Mouse (Mus musculus): ENCODE measurements around the gene Dcst2.

Gene Dcst2

GRCm38 (mm10) chr3:89388901-89389740 is 27.3 kb downstream of the Dcst2 start:
- peak in 1 of 2 experiments; percentile 28 for DNase-seq

DNA sequence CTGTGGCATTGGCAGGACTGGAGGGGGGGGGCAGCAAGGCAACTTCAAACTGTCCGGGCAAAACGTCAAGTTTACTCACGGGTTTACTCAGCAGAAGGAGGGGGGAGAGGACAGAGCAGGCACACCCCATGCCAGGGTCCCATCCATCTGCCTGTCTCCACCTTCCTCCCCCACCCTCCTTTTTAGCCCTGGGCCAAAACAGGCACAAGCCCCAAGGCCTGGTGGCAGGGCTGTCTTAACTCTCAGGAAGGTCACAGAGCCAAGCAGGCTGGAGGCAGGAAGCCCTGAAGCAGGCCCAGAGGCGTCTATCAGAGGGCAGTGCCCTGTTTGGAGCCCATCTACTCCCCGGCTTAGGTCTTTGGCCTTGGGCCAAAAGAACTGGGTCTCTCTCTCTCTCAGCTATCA is 28.3 kb downstream of the Dcst2 start:
- DNase-seq: peak; percentile 29 to 33

- peak; percentile 26 to 34 for DNase-seq
Measured at GRCm38 (mm10) chr3:89390699-89391662, 29.2 kb downstream of the Dcst2 start.

DNA sequence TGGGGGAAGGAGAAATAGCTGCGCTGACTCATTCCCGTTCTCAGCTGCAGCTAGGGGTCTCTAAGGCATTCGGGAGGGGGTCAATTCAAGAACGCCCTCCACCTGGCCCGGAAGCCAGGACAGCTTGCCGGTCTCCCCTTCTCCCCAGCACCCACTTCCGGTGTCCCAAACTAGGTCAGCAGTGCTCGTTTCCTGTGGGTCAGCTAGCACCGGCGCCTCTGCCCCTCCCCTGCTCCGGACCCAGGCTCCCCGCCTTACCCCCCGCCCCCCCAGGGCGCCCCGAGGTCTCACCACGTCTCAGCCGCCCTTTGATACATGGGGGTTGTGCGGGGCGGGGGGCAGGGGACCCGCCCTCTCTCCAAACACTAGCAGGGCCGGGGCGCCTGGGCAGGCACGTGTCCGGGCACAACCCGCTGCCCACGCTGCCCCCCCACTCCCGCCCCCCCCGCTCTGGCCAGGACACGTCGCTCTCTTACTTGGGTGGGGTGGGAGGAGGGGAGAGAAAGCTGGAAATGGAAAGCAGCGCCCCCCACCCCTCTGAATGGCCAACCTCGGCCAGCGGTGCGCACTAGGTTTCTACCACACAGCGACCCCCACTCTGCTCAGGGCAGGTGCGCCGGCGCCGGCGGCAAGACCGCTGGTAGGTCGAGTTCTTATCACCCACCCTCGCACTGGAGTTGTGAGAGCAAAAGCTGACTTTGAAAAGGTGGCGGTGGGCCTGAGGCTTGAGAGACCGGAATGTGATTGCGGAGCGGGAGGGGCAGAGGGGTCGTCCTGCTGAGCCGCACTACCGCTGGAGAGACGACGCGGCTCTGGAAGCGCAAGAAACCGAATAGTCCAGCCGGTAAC is 30.1 kb downstream of the Dcst2 start:
- DNase-seq: peak; percentile 54 to 60

- peak; percentile 34 to 56 for DNase-seq
Measured at GRCm38 (mm10) chr3:89392871-89393311, 31.1 kb downstream of the Dcst2 start.

- peak; percentile 97 to 99 for DNase-seq
Measured at GRCm38 (mm10) chr3:89393605-89394004, 31.8 kb downstream of the Dcst2 start.

DNA sequence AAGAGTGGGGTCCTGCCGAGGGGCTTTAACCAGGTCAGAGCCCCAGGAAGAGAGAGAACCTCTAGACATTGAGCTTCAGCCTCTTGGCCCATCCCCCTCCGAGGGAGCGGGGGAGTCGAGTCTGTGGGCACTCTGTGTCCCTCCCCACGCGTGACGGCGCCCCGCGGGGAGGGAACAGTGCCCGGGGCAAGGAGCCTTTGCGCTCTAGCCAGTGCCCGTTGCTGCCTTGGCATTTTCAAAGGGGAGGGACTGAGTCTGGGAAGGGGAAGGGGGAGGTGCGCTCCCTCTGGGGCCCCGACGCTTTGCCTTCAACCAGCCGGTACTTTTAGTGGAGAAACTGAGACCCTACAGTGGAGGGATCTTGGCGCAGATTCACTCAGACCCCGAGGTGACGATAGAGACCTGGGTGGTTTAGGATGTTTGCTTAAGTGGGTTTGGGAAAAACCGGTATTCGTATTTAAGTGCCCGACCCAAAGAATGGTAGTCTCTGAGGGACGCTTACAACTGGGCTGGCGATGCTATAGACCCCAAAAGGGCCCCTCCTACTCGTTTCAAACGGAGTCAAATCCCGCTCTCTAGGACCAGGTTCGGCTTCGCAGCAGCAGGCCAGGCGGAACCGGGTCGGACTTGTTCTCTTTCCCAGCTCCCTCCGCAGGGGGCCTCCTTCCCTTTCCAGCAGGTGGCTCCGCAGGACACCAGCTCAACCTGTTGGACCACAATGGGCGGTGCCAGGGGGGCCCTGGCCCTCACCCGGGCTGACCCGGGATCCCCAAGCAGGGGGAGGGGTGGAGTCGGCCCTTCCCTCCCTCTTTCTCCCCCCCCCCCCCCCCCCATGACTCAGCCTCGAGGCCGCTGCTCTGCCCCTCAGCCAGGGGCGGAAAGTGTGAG is 32.5 kb downstream of the Dcst2 start, which contains the start of gene Zbtb7b:
TSS of gene Zbtb7b (minus strand) at position 771 of the 888 bp plus-strand sequence.
- peak; percentile 83 to 90 for DNase-seq

DNA sequence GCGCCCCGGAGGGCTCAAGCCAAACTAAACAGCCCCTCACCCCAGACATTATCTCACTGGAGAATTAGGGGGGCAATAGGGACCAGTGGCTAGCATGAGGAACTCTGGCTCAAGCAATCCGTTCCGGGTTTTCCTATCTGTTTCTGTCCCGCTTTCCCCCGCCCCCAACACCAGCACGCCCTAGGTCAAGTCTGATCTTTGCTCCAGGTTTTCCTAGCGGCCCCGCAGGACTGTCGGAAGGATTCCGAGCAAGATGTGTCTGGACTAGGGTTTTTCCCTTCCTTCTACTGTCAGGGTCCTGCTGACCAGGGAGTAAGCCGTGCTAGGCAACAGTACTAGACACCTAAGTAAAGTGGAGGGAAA is 33.1 kb downstream of the Dcst2 start:
- DNase-seq: peak; percentile 88

GRCm38 (mm10) chr3:89395419-89395805 is 33.6 kb downstream of the Dcst2 start:
- DNase-seq: no peak

DNA sequence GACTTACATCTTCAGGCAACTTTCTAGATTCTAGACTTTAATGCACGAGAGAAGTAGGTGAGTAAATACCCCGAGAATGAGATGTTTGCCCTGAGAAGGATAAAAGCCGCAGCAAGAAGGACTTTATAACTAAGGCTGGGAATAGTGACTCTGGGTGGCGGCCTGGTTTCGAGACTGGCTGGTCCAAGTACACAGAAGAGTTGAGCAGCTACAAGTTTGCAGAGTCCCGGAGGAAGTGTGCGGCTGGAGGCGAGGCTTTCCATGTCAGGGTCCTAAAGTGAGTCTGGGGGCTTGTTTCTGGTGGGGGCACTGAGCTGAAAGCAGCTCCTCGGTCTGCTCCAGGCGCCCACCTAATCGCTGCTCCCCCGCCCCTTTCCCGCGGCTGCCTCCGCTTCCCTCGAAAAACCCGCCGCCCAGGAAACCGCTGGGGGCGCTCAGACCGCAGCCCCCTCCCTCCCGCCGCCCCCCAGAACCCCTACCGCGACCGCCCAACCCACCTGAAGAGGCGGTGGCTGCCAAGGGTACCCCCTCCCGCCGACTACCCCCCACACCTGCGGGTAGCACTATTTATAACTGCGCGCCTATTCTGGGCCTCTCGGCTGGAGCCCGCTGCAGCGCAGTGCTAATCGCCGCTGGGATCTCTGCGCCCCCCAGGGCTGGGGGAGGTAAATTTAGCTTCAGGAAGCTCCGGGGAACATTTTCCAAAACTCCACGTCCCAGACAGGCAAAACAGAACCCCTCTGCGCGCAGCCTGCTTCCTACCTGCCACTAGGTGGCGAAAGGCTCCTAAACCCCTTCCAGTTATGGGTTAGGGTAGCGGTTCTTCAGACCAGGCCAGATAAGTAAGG is 34.3 kb downstream of the Dcst2 start:
- DNase-seq: peak; percentile 69 to 70

DNA sequence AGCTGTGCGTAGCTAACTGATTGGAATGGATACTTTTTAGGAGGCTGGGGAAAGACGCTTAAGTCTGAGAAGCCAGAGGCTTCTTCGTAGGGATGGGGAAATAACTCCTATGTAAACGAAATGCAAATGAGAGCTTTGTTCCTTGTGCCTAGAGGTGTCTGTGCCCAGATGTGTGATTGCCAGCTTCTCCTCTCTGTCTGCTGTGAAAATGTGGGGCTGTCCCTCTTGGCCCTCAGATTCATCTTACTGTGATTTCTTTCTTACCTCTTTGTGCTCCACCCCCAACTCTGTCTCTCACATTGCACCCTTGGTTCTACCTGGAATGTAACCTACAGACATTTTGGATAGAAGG is 34.9 kb downstream of the Dcst2 start:
- no peak for DNase-seq

DNA sequence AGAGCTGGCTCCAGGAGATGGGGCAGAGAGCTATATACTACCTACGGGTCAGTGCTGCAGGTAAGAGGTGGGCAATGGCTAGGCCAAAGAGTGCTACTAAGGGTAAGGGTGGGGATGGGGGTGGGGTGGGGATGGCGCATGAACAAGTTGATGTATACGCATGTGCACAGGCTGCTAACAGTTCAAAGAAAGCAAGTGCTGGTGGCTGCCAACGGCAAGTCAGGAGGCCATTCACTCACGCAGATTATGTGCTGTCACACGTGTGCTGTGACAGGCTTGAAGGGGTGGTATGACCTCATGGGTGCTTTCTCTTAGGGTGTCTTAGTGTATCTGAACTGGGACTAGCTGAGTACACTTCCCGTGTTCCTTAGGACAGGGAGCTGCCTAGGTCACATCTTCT is 39.6 kb downstream of the Dcst2 start:
- DNase-seq: no peak

DNA sequence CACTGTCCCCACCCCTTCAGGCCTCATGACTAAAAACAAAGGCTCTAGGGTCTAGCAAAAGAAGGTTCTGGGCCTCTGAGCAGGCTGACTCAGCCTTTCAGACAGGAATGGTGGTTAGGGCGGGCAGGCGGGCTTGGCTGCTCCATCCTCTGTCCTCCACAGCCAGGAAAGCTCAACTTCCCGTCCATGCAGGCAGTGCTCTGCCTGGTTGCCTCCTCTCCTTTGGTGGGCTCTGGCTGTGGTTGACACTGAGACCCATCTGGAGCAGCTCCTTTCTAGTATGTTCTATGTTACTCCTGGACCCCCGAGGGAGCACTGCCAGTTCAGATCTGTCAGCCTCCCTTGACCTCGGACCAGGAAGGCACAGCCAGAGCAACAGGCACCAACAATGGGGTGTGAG is 40.9 kb downstream of the Dcst2 start, which contains the start of gene Lenep:
TSS of gene Lenep (minus strand) at position 101 of the 400 bp plus-strand sequence.
- DNase-seq: no peak

DNA sequence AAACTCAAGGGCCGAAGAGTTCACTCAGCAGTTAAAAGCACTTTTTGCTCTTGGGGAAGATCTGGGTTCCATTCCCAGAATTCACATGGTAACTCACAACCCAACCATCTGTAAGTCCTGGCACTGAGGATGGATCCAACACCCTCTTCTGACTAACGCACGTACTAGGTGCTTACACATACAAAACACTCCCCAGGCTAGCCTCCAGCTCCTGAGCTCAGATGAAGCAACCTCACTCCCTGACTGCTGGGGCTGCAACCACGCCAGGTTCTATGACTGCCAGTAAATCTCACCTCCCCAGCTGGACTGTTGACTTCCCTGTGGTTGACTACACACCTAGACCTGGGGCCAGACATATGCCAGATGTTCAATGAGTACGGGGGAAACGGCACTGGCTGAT is 45.1 kb downstream of the Dcst2 start:
- no peak for DNase-seq

- DNase-seq: no peak
Measured at GRCm38 (mm10) chr3:89408448-89408847, 46.7 kb downstream of the Dcst2 start.

DNA sequence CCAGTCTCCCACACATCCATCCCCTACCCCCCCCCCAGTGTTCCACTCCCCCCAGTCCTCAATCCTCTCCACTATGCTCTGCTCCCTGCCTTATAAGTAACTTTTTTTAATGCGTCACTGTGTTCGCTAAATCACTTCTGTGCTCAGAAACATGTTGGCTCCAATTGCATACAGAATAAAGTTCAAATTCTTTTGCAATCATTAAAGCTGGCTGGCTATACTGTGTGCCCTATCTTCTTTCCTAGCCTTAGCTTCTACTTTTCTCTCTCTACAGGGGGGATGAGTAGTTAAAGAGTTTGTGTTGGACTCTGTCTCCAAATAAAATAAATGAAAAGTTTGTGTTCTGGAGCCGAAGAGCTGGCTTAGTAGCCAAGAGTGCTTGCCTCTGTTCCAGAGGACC is 47.9 kb downstream of the Dcst2 start:
- DNase-seq: no peak

DNA sequence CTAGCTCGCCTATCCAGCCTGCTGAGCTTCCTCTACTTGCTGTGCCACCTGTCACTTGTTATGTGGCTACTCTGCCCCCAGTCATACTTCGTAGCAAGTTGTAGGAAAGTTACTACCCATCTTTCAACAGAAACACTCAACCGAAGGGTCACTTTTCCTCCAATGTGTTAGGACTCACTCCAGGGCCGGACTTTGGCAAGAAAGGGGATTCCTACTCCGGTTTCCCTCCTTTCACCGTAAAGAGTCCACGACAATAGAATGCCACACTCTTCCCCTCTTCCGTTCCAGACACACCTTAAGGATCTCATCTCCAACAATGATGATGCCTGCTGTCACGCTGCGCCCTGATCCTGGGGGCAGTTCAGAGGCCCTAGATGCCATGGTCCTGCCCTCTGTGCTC is 49.1 kb downstream of the Dcst2 start:
- no peak for DNase-seq

DNA sequence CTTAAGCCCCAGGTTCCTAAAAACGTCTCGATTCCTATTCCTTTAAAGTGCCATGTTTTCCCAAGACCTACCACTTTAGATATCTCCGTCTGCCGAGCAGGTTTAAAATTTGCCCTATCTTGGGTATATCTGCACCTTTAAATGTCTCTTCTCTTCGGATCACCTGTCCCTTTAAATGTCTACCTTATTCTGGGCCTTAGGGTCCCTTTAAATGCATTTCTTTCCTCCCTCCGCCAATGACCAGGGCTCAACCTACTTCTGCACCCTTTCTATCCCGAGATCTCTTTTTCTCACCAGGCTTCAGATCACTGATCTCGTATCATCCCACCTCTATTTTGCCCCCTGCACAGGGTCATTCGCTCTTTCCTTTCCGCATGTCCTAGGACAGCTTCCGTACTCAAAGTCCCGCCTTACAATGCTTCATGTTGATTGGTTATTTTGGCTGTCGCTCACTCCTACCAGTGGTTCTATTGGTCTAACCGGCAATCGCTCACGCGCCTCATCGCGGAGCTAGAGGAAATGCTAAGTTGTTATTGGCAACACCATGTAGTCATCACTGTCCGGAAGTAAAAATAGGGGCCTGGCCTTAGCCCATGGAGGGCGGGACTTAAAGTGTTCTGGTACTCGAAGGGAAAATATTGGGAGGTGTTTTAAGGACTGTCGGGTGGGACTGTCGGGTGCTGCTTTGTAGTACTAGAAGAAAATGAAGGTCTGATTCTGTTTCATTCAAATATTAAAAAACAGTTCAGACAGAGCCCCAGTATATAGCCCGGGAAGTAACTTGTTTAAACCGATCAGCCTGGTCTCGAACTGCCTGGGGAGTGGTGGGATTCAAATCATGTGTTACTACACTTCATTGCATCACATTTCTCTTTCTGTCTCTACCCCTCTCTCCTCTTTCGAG is 50.0 kb downstream of the Dcst2 start, which contains the start of gene Flad1:
TSS of gene Flad1 (minus strand) at position 381 of the 904 bp plus-strand sequence.
- peak; percentile 96 to 100 for DNase-seq

GRCm38 (mm10) chr3:89416158-89416557 is 54.4 kb downstream of the Dcst2 start:
- no peak for DNase-seq
